9 mouse cellular contexts compared by ENCODE assay signal in genomic region chr11:11932102-11932789, GRCm38 (mm10). TPM values are rescaled to one million over a fixed set of nuclear protein-coding genes. Genes with fewer than 3 reads are reported as not detected.
DNase-seq lines count a peak whose midpoint lies in the region; ATAC-seq lines count a peak whose summit lies in the region.
"Had no signal": no experiment of that assay in that cellular context is flagged by ENCODE, and none has a peak within 500 bp of the region (broad histone marks: within the 10 kb centered on the region; RNA-seq: fewer than 3 reads in every experiment).

No protein-coding gene starts in this region.

- no peak overlapping the region for H3K27ac ChIP-seq in midbrain, embryonic 11.5 days (ENCODE audit: low read depth, low read length)
- H3K27ac ChIP-seq in midbrain, embryonic 10.5 days (replicated peaks): no peak overlapping the region
- peak overlapping the region; percentile 9; the same call in 1 of the 2 replicates for H3K27ac ChIP-seq in stomach, embryonic 16.5 days (ENCODE audit: low read length)

- no peaks in the 10 kb centered on the region for H3K9me3 ChIP-seq in midbrain, embryonic 11.5 days (ENCODE audit: control insufficient read depth, low read length)
- no peaks in the 10 kb centered on the region for H3K9me3 ChIP-seq in midbrain, embryonic 10.5 days (replicated peaks)
- H3K9me3 ChIP-seq in stomach, embryonic 16.5 days (replicated peaks; ENCODE audit: control insufficient read depth, low read length): no peaks in the 10 kb centered on the region
- H3K9me3 ChIP-seq: megakaryocyte, embryonic 14.5 days had no signal

- H3K4me3 ChIP-seq in midbrain, embryonic 11.5 days (ENCODE audit: low read depth, low read length): no peak overlapping the region
- no peak overlapping the region for H3K4me3 ChIP-seq in midbrain, embryonic 10.5 days
- H3K4me3 ChIP-seq in stomach, embryonic 16.5 days (replicated peaks; ENCODE audit: low read length): no peak overlapping the region
- H3K4me3 ChIP-seq: megakaryocyte, embryonic 14.5 days had no signal

- H3K4me2 ChIP-seq in midbrain, embryonic 11.5 days: no peak overlapping the region
- no peak overlapping the region for H3K4me2 ChIP-seq in stomach, embryonic 16.5 days (ENCODE audit: low read depth, low read length)

- no peak for DNase-seq in frontal cortex, postnatal 14 days (ENCODE audit: low spot score in 2 of 2)
- DNase-seq in midbrain, embryonic 11.5 days (ENCODE audit: low spot score, missing footprints): no peak
- DNase-seq in midbrain, embryonic 10.5 days (ENCODE audit: low spot score): no peak
- DNase-seq in layer of hippocampus, adult 9-11 months: peak; percentile 85
- DNase-seq in right cerebral cortex, postnatal 14 days: no peak
- no peak for DNase-seq in kidney, postnatal 10 days

- ATAC-seq in frontal cortex, adult (ENCODE audit: low TSS enrichment): peak; percentile 91
- peak; percentile 41; the same call in 1 of the 2 replicates for ATAC-seq in midbrain, embryonic 11.5 days (ENCODE audit: low FRiP score)
- 0 out of 2 replicates have a peak, but pooled peaks have one; percentile 20 for ATAC-seq in stomach, embryonic 16.5 days (ENCODE audit: insufficient read depth, low FRiP score)

- 84% methylated on average over 11 of the region's 11 CpGs for WGBS in midbrain, embryonic 11.5 days
- 88% methylated on average over 11 of the region's 11 CpGs for WGBS in midbrain, embryonic 10.5 days
- 52% methylated on average over 11 of the region's 11 CpGs for WGBS in stomach, embryonic 16.5 days

- H3K36me3 ChIP-seq in midbrain, embryonic 11.5 days (ENCODE audit: control insufficient read depth, insufficient read depth, low read length): peaks cover 17% of the 10 kb centered on the region
- peaks cover 86% of the 10 kb centered on the region for H3K36me3 ChIP-seq in midbrain, embryonic 10.5 days
- peaks cover 2% of the 10 kb centered on the region; the same call in 1 of the 2 replicates for H3K36me3 ChIP-seq in stomach, embryonic 16.5 days (ENCODE audit: control insufficient read depth, insufficient read depth, low read length)

- H3K4me1 ChIP-seq in midbrain, embryonic 11.5 days (ENCODE audit: control insufficient read depth, insufficient read depth, low read length): peaks cover 2% of the 10 kb centered on the region; the same call in 1 of the 2 replicates
- H3K4me1 ChIP-seq in midbrain, embryonic 10.5 days: 0 out of 2 replicates have a peak, but pooled peaks cover 6% of the 10 kb centered on the region
- H3K4me1 ChIP-seq in stomach, embryonic 16.5 days (ENCODE audit: control insufficient read depth, insufficient read depth, low read length): no peaks in the 10 kb centered on the region

- H3K9ac ChIP-seq in midbrain, embryonic 11.5 days (ENCODE audit: low read length): no peak overlapping the region
- H3K9ac ChIP-seq in stomach, embryonic 16.5 days (ENCODE audit: low read length): no peak overlapping the region

- no peaks in the 10 kb centered on the region for H3K27me3 ChIP-seq in midbrain, embryonic 11.5 days (ENCODE audit: control insufficient read depth, insufficient read depth, low read length)
- H3K27me3 ChIP-seq in midbrain, embryonic 10.5 days (ENCODE audit: low read depth, poor library complexity, severe bottlenecking): no peaks in the 10 kb centered on the region
- H3K27me3 ChIP-seq in stomach, embryonic 16.5 days (ENCODE audit: control insufficient read depth, insufficient read depth, low read length): no peaks in the 10 kb centered on the region

RNA-seq across cellular contexts. Expression of gene Ddc, which starts 34.3 kb away (rescaled TPM):
- 18.0 and 21.9 TPM in 2 replicates for polyA plus RNA-seq in midbrain, embryonic 11.5 days (2014; fragmentation: Nextera tagmentation; extraction: Ambion mirVana)
- 13.6 and 15.8 TPM in 2 replicates for polyA plus RNA-seq in midbrain, embryonic 10.5 days (2016; fragmentation: Nextera tagmentation; extraction: Ambion mirVana)
- 48.7 and 49.1 TPM in 2 replicates for polyA plus RNA-seq in stomach, embryonic 16.5 days (2015; fragmentation: Nextera tagmentation; extraction: Ambion mirVana)

Comparison
In these comparisons a context has a peak if more than half of its experiments do, and no peak if none do; other contexts are left out.
1. ATAC-seq: peak in every context shown above with its lines; median percentile 91 in frontal cortex, adult; 41 in midbrain, embryonic 11.5 days; 20 in stomach, embryonic 16.5 days.